Mouse (Mus musculus): ENCODE measurements around the gene Fgf10. TPM values are rescaled to one million over a fixed set of nuclear protein-coding genes. Genes with fewer than 3 reads are reported as not detected.

Fgf10 gene
- polyA plus RNA-seq, 1 experiment: 4.5 TPM

DNA sequence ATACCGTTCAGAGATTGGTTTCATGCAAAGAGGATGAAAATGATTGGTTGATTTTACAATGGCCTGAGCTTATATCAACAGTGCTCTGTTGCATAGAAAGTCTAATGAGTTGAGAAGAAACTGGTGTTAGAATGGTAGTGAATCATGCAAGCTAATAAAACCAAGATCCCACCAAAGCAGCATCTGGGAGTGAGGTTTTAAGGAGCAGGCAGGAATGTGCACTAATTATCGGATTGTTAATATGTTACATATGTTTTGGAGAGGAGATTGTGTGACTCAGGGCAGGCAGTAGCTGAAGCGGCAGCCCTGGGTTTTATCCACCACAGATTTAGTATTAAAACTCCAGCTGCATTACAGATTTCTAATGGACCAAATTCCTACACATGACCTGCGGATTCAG, 76.8 kb downstream of the Fgf10 start:
- WGBS: 85% methylated on average over 4 of the region's 4 CpGs
- TF ChIP-seq POLR2A (IDR thresholded peaks at IDR 0.05; ENCODE audit: borderline replicate concordance, extremely low read depth, low read depth, low read length): no peak
- no peak for TF ChIP-seq CTCF (IDR thresholded peaks at IDR 0.05; ENCODE audit: insufficient read depth, low read length)
- no peaks in the 10 kb centered on the region for H3K4me1 ChIP-seq (ENCODE audit: control insufficient read depth, insufficient read depth, low read length)
- no peak overlapping the region for H3K4me3 ChIP-seq (replicated peaks; ENCODE audit: extremely low read depth, low read depth, low read length)
- no peak for DNase-seq

DNA sequence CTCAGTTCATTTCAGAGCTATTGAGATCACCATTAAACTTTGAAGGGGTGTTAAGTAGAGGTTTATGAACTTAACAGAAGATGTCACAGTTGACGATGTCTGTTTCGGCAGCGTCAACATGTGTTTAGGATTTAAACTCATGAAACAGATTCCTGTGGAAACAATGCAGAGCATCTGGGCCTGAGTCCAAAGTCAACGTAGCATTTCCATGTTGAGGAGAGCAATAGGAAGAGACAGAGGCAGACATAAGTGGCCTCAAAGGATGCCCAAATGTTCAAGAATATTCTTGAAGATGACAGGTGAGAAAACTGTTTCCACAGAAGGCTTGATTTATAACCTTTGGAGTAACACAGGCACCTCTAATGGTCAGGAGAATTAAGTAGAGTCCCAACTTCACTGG, 84.4 kb downstream of the Fgf10 start:
- DNase-seq: no peak
- 61% methylated on average over 4 of the region's 4 CpGs for WGBS
- H3K4me1 ChIP-seq (ENCODE audit: control insufficient read depth, insufficient read depth, low read length): no peaks in the 10 kb centered on the region
- H3K4me3 ChIP-seq (replicated peaks; ENCODE audit: extremely low read depth, low read depth, low read length): no peak overlapping the region
- TF ChIP-seq POLR2A (IDR thresholded peaks at IDR 0.05; ENCODE audit: borderline replicate concordance, extremely low read depth, low read depth, low read length) (no peak), CTCF (IDR thresholded peaks at IDR 0.05; ENCODE audit: insufficient read depth, low read length) (no peak)

DNA sequence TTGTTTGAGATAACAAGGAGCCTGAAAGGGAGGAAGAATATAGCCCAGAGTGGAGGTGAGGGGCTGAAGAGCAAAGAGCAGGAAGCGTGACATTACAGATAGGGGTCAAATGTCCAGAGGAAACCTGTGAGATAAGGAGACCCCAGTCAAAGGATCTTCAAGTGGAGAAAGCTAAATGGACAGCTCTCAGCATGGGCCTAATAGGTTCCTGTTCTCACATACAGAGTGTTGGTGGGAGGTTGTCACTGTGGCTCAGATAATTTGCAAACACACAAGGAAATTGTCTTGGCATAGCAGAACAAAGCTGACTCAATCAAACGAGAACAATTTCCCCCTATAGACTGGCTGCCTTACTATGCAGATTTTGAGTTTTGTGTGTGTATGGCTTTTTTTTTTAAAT, 89.4 kb downstream of the Fgf10 start:
- DNase-seq: no peak
- 38% methylated on average over 2 of the region's 2 CpGs for WGBS
- no peaks in the 10 kb centered on the region for H3K4me1 ChIP-seq (ENCODE audit: control insufficient read depth, insufficient read depth, low read length)
- no peak for TF ChIP-seq CTCF (IDR thresholded peaks at IDR 0.05; ENCODE audit: insufficient read depth, low read length)
- no peak for TF ChIP-seq POLR2A (IDR thresholded peaks at IDR 0.05; ENCODE audit: borderline replicate concordance, extremely low read depth, low read depth, low read length)
- H3K4me3 ChIP-seq (replicated peaks; ENCODE audit: extremely low read depth, low read depth, low read length): no peak overlapping the region

DNA sequence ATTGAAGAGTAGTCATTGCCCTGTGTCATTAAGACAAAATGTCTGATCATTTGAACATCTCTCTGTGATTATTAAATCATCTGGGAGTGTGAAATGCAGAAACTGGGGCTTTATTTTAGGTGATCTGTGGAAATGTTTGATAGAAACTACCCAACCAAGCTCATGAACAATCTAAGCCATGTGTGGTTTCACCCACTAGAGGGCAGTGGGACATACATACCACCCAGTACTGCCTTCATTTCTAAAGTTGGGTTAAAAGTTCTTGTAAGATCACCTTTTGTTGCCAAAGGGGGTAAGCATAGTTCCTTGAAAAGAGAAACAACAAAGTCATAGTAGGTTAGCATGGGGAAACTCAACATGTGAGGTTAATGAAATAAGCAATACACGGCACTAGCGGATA, 93.4 kb downstream of the Fgf10 start:
- no peak for DNase-seq
- TF ChIP-seq CTCF (IDR thresholded peaks at IDR 0.05; ENCODE audit: insufficient read depth, low read length): no peak
- TF ChIP-seq POLR2A (IDR thresholded peaks at IDR 0.05; ENCODE audit: borderline replicate concordance, extremely low read depth, low read depth, low read length): no peak
- 84% methylated on average over 2 of the region's 2 CpGs for WGBS

DNA sequence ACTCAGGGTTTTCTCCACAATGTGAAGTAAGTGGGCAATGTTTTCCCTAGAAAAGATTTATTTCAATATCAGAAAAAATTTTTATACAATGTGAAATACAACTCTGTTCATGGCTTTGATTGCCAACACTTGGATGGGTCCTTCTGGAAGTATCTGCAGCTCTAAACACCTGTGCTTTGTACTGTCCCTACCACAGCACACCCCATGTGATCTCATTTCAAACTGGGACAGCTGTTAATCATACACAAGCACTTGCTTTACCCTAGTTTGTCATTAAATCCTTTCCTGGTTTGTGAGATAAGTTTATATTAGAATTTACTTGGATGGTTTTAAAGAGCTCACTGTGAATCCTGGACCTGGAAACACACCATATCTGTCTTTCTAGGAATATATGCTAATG, 102.6 kb downstream of the Fgf10 start:
- TF ChIP-seq POLR2A (IDR thresholded peaks at IDR 0.05; ENCODE audit: borderline replicate concordance, extremely low read depth, low read depth, low read length) (no peak), CTCF (IDR thresholded peaks at IDR 0.05; ENCODE audit: insufficient read depth, low read length) (no peak)
- no peaks in the 10 kb centered on the region for H3K4me1 ChIP-seq (ENCODE audit: control insufficient read depth, insufficient read depth, low read length)
- no peak for DNase-seq
- no peak overlapping the region for H3K4me3 ChIP-seq (replicated peaks; ENCODE audit: extremely low read depth, low read depth, low read length)

More for the DNA sequence above, 93.4 kb downstream of the Fgf10 start:
- no peaks in the 10 kb centered on the region for H3K4me1 ChIP-seq (ENCODE audit: control insufficient read depth, insufficient read depth, low read length)
- H3K4me3 ChIP-seq (replicated peaks; ENCODE audit: extremely low read depth, low read depth, low read length): no peak overlapping the region

DNA sequence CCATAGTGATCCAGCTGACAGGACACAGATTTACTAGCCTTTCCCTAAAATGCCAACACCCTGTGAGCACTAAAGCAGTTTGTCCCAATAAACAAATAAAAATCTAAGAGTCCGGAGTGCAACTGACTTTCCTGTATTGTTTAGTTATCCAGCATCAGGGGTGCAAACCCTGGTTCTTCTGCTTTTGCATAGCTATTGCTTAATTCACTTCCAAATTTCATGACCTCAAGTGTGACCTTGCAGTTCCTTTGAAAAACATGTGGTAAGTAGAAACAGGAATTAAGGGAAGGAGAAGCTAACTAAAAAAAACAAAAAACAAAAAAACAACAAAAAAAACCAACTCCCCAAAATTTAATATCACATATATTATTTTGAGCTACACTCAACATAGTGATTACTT, 105.6 kb downstream of the Fgf10 start:
- no peak for TF ChIP-seq POLR2A (IDR thresholded peaks at IDR 0.05; ENCODE audit: borderline replicate concordance, extremely low read depth, low read depth, low read length)
- no peak for TF ChIP-seq CTCF (IDR thresholded peaks at IDR 0.05; ENCODE audit: insufficient read depth, low read length)
- Histone ChIP-seq H3K4me3 (replicated peaks; ENCODE audit: extremely low read depth, low read depth, low read length) (no peak overlapping the region), H3K4me1 (ENCODE audit: control insufficient read depth, insufficient read depth, low read length) (no peaks in the 10 kb centered on the region)
- no peak for DNase-seq
- 53% methylated on average over 1 of the region's 1 CpGs for WGBS

DNA sequence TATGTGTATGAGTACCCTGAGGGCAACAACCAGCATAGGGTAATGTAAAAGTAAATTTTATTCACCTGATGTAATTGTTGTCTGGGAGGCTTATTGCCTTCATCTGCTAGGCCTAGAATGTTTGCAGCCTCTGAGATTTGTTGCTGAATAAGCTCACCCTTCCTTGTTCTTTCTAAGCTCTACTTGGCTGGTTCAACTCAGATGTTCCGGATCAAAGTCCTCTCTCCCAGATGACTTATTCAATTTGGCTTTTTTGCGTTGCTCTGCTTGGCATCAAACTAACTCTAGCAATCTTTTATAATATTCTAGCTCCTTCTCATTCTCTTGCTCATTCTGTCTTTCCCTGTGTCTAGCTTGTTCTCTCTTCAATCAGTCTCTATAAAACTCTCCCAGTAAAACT, 109.6 kb downstream of the Fgf10 start:
- TF ChIP-seq POLR2A (IDR thresholded peaks at IDR 0.05; ENCODE audit: borderline replicate concordance, extremely low read depth, low read depth, low read length) (no peak), CTCF (IDR thresholded peaks at IDR 0.05; ENCODE audit: insufficient read depth, low read length) (no peak)
- no peak overlapping the region for H3K4me3 ChIP-seq (replicated peaks; ENCODE audit: extremely low read depth, low read depth, low read length)
- H3K4me1 ChIP-seq (ENCODE audit: control insufficient read depth, insufficient read depth, low read length): no peaks in the 10 kb centered on the region
- DNase-seq: no peak
- WGBS: 82% methylated on average over 2 of the region's 2 CpGs

DNA sequence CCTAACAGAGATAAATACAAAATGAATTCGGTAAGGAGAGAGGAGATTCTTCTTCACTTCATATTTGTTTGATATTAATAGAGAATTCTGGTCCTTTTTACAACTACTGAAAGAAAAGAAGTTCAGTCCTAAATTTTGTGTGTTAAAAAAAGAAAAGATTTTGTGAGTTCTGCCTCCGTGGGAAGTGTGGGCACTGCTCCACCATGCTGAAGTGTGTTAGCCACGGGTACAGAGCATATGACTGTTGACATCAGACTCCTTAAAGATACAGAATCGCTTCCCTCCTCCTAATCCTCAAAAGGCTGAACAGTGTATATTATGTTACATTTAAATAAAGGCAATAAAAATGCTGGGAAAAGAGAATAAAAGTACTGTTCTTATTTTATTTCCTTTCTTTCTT, 122.2 kb downstream of the Fgf10 start:
- Histone ChIP-seq H3K4me1 (ENCODE audit: control insufficient read depth, insufficient read depth, low read length) (no peaks in the 10 kb centered on the region), H3K4me3 (replicated peaks; ENCODE audit: extremely low read depth, low read depth, low read length) (no peak overlapping the region)
- TF ChIP-seq POLR2A (IDR thresholded peaks at IDR 0.05; ENCODE audit: borderline replicate concordance, extremely low read depth, low read depth, low read length) (no peak), CTCF (IDR thresholded peaks at IDR 0.05; ENCODE audit: insufficient read depth, low read length) (no peak)
- DNase-seq: no peak
- 52% methylated on average over 4 of the region's 4 CpGs for WGBS

DNA sequence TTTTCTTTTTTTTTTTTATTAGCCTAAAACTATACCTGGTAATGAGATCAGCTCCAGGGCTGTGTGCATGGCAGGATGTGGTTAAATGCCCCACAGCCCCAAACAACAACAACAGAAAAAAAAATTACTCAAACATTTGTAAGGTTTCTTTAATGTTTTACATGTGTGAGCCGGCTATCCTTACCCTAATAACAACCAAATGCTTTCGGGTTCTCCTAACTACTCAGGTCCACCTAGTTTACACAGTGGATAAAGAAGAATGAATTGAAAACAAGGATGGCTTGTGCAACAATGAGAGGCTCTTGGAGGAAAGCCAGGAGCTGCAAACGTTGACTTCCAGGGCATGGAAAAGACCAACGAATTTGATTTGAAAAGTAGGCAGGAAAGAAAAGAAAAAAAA, 122.6 kb downstream of the Fgf10 start:
- TF ChIP-seq CTCF (IDR thresholded peaks at IDR 0.05; ENCODE audit: insufficient read depth, low read length) (no peak), POLR2A (IDR thresholded peaks at IDR 0.05; ENCODE audit: borderline replicate concordance, extremely low read depth, low read depth, low read length) (no peak)
- WGBS: 21% methylated on average over 4 of the region's 4 CpGs
- H3K4me3 ChIP-seq (replicated peaks; ENCODE audit: extremely low read depth, low read depth, low read length): no peak overlapping the region
- peak; percentile 5 for DNase-seq
- H3K4me1 ChIP-seq (ENCODE audit: control insufficient read depth, insufficient read depth, low read length): no peaks in the 10 kb centered on the region

DNA sequence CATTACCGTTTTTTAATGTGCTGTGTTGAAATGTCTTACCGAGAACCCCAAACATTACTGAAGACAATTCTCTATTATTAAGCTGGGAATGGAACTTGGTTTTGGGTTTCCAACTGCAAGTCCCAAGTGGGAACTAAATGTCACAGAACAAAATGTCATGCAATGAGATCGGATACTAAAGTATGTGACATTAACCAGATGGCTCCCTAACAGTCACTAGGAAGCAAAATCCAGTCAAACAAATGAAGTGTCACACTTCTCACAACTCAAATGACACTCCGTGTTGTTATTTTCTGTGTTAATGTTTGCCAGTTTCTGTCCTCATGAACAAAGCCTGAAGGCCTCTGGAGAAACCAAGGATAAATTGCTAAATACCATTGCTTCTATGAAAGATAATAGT, 130.6 kb downstream of the Fgf10 start:
- Histone ChIP-seq H3K4me3 (replicated peaks; ENCODE audit: extremely low read depth, low read depth, low read length) (no peak overlapping the region), H3K4me1 (ENCODE audit: control insufficient read depth, insufficient read depth, low read length) (no peaks in the 10 kb centered on the region)
- no peak for TF ChIP-seq POLR2A (IDR thresholded peaks at IDR 0.05; ENCODE audit: borderline replicate concordance, extremely low read depth, low read depth, low read length)
- no peak for TF ChIP-seq CTCF (IDR thresholded peaks at IDR 0.05; ENCODE audit: insufficient read depth, low read length)
- WGBS: 71% methylated on average over 4 of the region's 4 CpGs
- no peak for DNase-seq

DNA sequence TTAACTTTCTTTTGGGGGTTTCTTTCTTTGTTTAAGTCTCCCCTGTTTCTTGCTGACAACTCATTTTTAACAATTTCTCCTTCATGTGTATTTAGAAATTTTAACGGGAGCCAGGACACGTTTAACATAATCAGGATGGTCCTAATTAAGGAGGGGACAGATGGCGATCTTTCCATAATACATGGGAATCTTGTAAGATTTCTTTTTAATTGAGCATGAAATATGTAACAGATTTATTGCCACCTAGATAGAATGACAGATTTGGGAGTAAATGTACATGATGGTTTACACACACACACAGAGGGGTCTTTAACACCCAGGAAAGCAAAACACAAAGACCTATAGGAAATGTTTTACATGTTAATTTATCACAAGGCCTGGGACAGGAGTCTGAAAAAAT, 137.1 kb downstream of the Fgf10 start:
- DNase-seq: no peak
- no peak for TF ChIP-seq POLR2A (IDR thresholded peaks at IDR 0.05; ENCODE audit: borderline replicate concordance, extremely low read depth, low read depth, low read length)
- TF ChIP-seq CTCF (IDR thresholded peaks at IDR 0.05; ENCODE audit: insufficient read depth, low read length): no peak
- H3K4me3 ChIP-seq (replicated peaks; ENCODE audit: extremely low read depth, low read depth, low read length): no peak overlapping the region
- no peaks in the 10 kb centered on the region for H3K4me1 ChIP-seq (ENCODE audit: control insufficient read depth, insufficient read depth, low read length)
- WGBS: 69% methylated on average over 3 of the region's 3 CpGs
